Mouse (Mus musculus) embryonic fibroblast, embryonic 13.5 days (primary cell): ENCODE results near the gene Camta1. TPM values are rescaled to one million over a fixed set of nuclear protein-coding genes. Genes with fewer than 3 reads are reported as not detected.

Experiments
- H3K27ac ChIP-seq: 2 replicates; pipeline ENCODE4 v1.5.1; 2012; ENCODE audit warnings: low read length, control low read depth, inconsistent platforms; ENCODE audit not compliant: insufficient read depth
- H3K4me1 ChIP-seq: 2 replicates; pipeline ENCODE4 v1.6.1; 2011; ENCODE audit warnings: low read length; ENCODE audit not compliant: control insufficient read depth, insufficient read depth
- H3K4me3 ChIP-seq: 2 replicates; pipeline ENCODE4 v1.5.1; 2011; ENCODE audit warnings: mild to moderate bottlenecking, control low read depth, low read length; ENCODE audit not compliant: insufficient read depth
- CTCF ChIP-seq: IDR thresholded peaks from 2 replicates; pipeline ENCODE4 v1.5.1; 2011; ENCODE audit warnings: mild to moderate bottlenecking, control low read depth, low read length, moderate library complexity, borderline replicate concordance; ENCODE audit not compliant: insufficient read depth
- POLR2A ChIP-seq: IDR thresholded peaks from 2 replicates; pipeline ENCODE4 v1.6.1; 2011; ENCODE audit warnings: low read depth, mild to moderate bottlenecking, control low read depth, low read length, moderate library complexity
- polyA plus RNA-seq: library from polyadenylated mRNA; stranded (reverse); fragments of >200 nt; gene quantifications from 2 replicates; pipeline ENCODE4 v1.2.4, GENCODE M21; 2011; ENCODE audit warnings: low read depth; ENCODE audit not compliant: missing spikeins, insufficient read length

Gene Camta1
- polyA plus RNA-seq, 1 experiment = 53.4 TPM

GRCm38 (mm10) chr4:151200316-151200715 is 661.4 kb downstream of the Camta1 start:
- H3K4me3 ChIP-seq = no peak overlapping the region
- no peak overlapping the region for H3K27ac ChIP-seq
- TF ChIP-seq CTCF (no peak), POLR2A (no peak)
- no peaks in the 10 kb centered on the region for H3K4me1 ChIP-seq

GRCm38 (mm10) chr4:151195126-151195525 is 666.5 kb downstream of the Camta1 start:
- Histone ChIP-seq H3K27ac (no peak overlapping the region), H3K4me1 (no peaks in the 10 kb centered on the region), H3K4me3 (no peak overlapping the region)
- TF ChIP-seq CTCF = no peak

GRCm38 (mm10) chr4:151194715-151195097 is 667.0 kb downstream of the Camta1 start:
- Histone ChIP-seq H3K4me3 (no peak overlapping the region), H3K27ac (no peak overlapping the region), H3K4me1 (no peaks in the 10 kb centered on the region)
- TF ChIP-seq CTCF = no peak
- no peak for TF ChIP-seq POLR2A

- TF ChIP-seq CTCF = no peak
- TF ChIP-seq POLR2A = no peak
- Histone ChIP-seq H3K4me1 (no peaks in the 10 kb centered on the region), H3K4me3 (no peak overlapping the region), H3K27ac (no peak overlapping the region)
Measured at GRCm38 (mm10) chr4:151194030-151194714, 667.5 kb downstream of the Camta1 start.

- H3K27ac ChIP-seq = no peak overlapping the region
- H3K4me3 ChIP-seq = no peak overlapping the region
- no peak for TF ChIP-seq CTCF
- TF ChIP-seq POLR2A = no peak
- H3K4me1 ChIP-seq = no peaks in the 10 kb centered on the region
Measured at GRCm38 (mm10) chr4:151186447-151186846, 675.2 kb downstream of the Camta1 start.

- H3K4me1 ChIP-seq = no peaks in the 10 kb centered on the region
- H3K4me3 ChIP-seq = no peak overlapping the region
- TF ChIP-seq CTCF (no peak), POLR2A (no peak)
- no peak overlapping the region for H3K27ac ChIP-seq
Measured at GRCm38 (mm10) chr4:151185750-151186149, 675.9 kb downstream of the Camta1 start.

GRCm38 (mm10) chr4:151180394-151180902 is 681.2 kb downstream of the Camta1 start:
- H3K27ac ChIP-seq = no peak overlapping the region
- TF ChIP-seq POLR2A (no peak), CTCF (no peak)
- H3K4me3 ChIP-seq = no peak overlapping the region
- no peaks in the 10 kb centered on the region for H3K4me1 ChIP-seq

GRCm38 (mm10) chr4:151179639-151180038 is 682.0 kb downstream of the Camta1 start:
- Histone ChIP-seq H3K4me1 (no peaks in the 10 kb centered on the region), H3K27ac (no peak overlapping the region), H3K4me3 (no peak overlapping the region)
- TF ChIP-seq CTCF = no peak
- no peak for TF ChIP-seq POLR2A

- Histone ChIP-seq H3K4me1 (no peaks in the 10 kb centered on the region), H3K27ac (no peak overlapping the region)
- TF ChIP-seq POLR2A = no peak
- no peak for TF ChIP-seq CTCF
Measured at GRCm38 (mm10) chr4:151178970-151179378, 682.7 kb downstream of the Camta1 start.

GRCm38 (mm10) chr4:151172526-151172925 is 689.1 kb downstream of the Camta1 start:
- H3K27ac ChIP-seq = no peak overlapping the region
- TF ChIP-seq POLR2A (no peak), CTCF (no peak)
- no peaks in the 10 kb centered on the region for H3K4me1 ChIP-seq
- no peak overlapping the region for H3K4me3 ChIP-seq

More at GRCm38 (mm10) chr4:151178970-151179378, 682.7 kb downstream of the Camta1 start:
- no peak overlapping the region for H3K4me3 ChIP-seq
